Mouse (Mus musculus): ENCODE measurements at regions not wholly inside any gene's neighbourhood (a gene's known extent, or its start where the extent isn't known, plus 50 kb on each side); places are given as distances from the start of the nearest gene placed in this dataset.

GRCm38 (mm10) chr12:13073126-13073886 lies 131.6 kb upstream of the Mycn start:
- TF ChIP-seq POLR2A (IDR thresholded peaks at IDR 0.05; ENCODE audit: extremely low read depth, insufficient read depth, low read length) (no peak), CTCF (IDR thresholded peaks at IDR 0.05; ENCODE audit: extremely low read depth, insufficient read depth, low read length) (no peak)
